Mouse (Mus musculus) forebrain, embryonic 15.5 days (tissue): ENCODE measurements at regions not wholly inside any gene's neighbourhood (a gene's known extent, or its start where the extent isn't known, plus 50 kb on each side); places are given as distances from the start of the nearest gene placed in this dataset.

Experiments used
- ATAC-seq: fragments of 200-750 bp; cut with Nextera tagmentation; replicated peaks from 2 replicates; pipeline ENCODE4 v1.8.0; 2017; ENCODE audit warnings: mild to moderate bottlenecking, moderate TSS enrichment, moderate library complexity
- H3K27ac ChIP-seq: fragments of 300-500 bp; sonication (generic); replicated peaks from 2 replicates; pipeline ENCODE4 v1.5.1; 2015; ENCODE audit warnings: mild to moderate bottlenecking, inconsistent platforms
- H3K27me3 ChIP-seq: fragments of 300-500 bp; sonication (generic); 2 replicates; pipeline ENCODE4 v1.6.1; 2015; ENCODE audit warnings: inconsistent platforms
- H3K36me3 ChIP-seq: fragments of 300-500 bp; sonication (generic); 2 replicates; pipeline ENCODE4 v1.6.1; 2015; ENCODE audit warnings: mild to moderate bottlenecking, inconsistent platforms
- H3K4me1 ChIP-seq: fragments of 300-500 bp; sonication (generic); 2 replicates; pipeline ENCODE4 v1.6.1; 2015; ENCODE audit warnings: inconsistent platforms
- H3K4me2 ChIP-seq: fragments of 300-500 bp; sonication (generic); replicated peaks from 2 replicates; pipeline ENCODE4 v1.6.1; 2015; ENCODE audit warnings: mild to moderate bottlenecking, inconsistent platforms
- H3K4me3 ChIP-seq: fragments of 300-500 bp; sonication (generic); 2 replicates; pipeline ENCODE4 v1.5.1; 2015; ENCODE audit warnings: mild to moderate bottlenecking, inconsistent platforms
- H3K9ac ChIP-seq: fragments of 300-500 bp; sonication (generic); replicated peaks from 2 replicates; pipeline ENCODE4 v1.6.1; 2015; ENCODE audit warnings: mild to moderate bottlenecking, inconsistent platforms
- H3K9me3 ChIP-seq: fragments of 300-500 bp; sonication (generic); 2 replicates; pipeline ENCODE4 v1.6.1; 2016; ENCODE audit warnings: inconsistent platforms
- WGBS: fragments of 180-500 bp; shearing (Covaris S2); methylation state at CpG from one replicate; pipeline ENCODE4 v1.1.7; 2015; ENCODE audit warnings: mixed read lengths; 5-methylcytosine and 5-hydroxymethylcytosine counted together

DNA sequence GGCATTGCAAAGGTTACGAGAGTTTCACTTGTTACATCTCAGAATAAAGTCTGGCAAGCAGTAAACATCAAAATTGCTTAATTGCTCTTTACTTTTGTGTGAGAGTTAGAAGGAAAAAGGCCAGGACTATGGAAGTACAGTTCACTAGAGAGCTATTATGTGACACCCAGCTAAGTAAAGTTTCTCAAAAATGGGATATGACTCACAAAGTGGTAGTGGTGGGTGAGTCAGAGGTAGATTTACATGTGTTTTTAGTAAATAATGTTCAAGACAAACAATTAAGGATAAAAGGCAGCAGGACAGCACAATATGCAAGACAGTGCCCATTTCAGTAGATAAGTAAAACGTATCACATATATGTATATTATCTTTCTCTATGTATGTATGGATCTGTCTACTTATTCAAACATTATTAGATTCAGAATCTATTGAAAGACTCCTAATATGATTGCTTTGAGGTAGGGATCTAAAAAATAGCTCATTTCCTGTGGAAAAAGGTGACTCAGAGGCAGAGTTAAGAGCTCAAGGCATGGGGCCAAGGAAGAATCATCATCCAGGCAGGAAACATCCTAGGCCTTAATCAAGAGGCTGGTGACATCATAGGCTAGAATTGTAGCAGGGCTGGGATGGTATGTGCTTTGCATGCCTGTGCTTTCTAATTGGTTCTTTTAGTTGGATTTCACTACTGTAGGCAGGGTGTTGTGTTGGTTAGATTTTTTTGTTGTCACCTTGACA lies 211.2 kb downstream of the C1d start:
- no peaks in the 10 kb centered on the region for H3K9me3 ChIP-seq
- no peak for ATAC-seq
- WGBS = 67% methylated on average over 2 of the region's 2 CpGs
- H3K27me3 ChIP-seq = peaks cover 15% of the 10 kb centered on the region
- no peak overlapping the region for H3K4me3 ChIP-seq
- no peaks in the 10 kb centered on the region for H3K4me1 ChIP-seq
- no peaks in the 10 kb centered on the region for H3K36me3 ChIP-seq
- H3K4me2 ChIP-seq = no peak overlapping the region
- no peak overlapping the region for H3K9ac ChIP-seq
- no peak overlapping the region for H3K27ac ChIP-seq

- 82% methylated on average over 4 of the region's 4 CpGs for WGBS
- H3K27ac ChIP-seq = no peak overlapping the region
- no peaks in the 10 kb centered on the region for H3K27me3 ChIP-seq
- H3K9ac ChIP-seq = no peak overlapping the region
- no peaks in the 10 kb centered on the region for H3K9me3 ChIP-seq
- H3K4me2 ChIP-seq = no peak overlapping the region
- H3K4me3 ChIP-seq = no peak overlapping the region
- no peak for ATAC-seq
- H3K36me3 ChIP-seq = no peaks in the 10 kb centered on the region
- H3K4me1 ChIP-seq = no peaks in the 10 kb centered on the region
Measured at GRCm38 (mm10) chr11:17481436-17481996, 224.1 kb downstream of the C1d start.

- H3K4me3 ChIP-seq = no peak overlapping the region
Measured at GRCm38 (mm10) chr11:17483849-17484441, 226.6 kb downstream of the C1d start.

GRCm38 (mm10) chr11:17501120-17502043 lies 244.0 kb downstream of the C1d start:
- H3K27me3 ChIP-seq = no peaks in the 10 kb centered on the region
- WGBS = 79% methylated on average over 14 of the region's 14 CpGs
- ATAC-seq = no peak; the same call in 1 of the 2 replicates
- no peak overlapping the region for H3K4me3 ChIP-seq
- no peaks in the 10 kb centered on the region for H3K4me1 ChIP-seq
- no peaks in the 10 kb centered on the region for H3K9me3 ChIP-seq
- H3K27ac ChIP-seq = no peak overlapping the region
- no peak overlapping the region for H3K4me2 ChIP-seq
- no peak overlapping the region for H3K9ac ChIP-seq
- H3K36me3 ChIP-seq = no peaks in the 10 kb centered on the region

More at GRCm38 (mm10) chr11:17483849-17484441, 226.6 kb downstream of the C1d start:
- no peak for ATAC-seq
- no peaks in the 10 kb centered on the region for H3K9me3 ChIP-seq
- no peaks in the 10 kb centered on the region for H3K27me3 ChIP-seq
- no peak overlapping the region for H3K27ac ChIP-seq
- no peak overlapping the region for H3K4me2 ChIP-seq
- H3K4me1 ChIP-seq = no peaks in the 10 kb centered on the region
- no peaks in the 10 kb centered on the region for H3K36me3 ChIP-seq
- no peak overlapping the region for H3K9ac ChIP-seq
- 74% methylated on average over 3 of the region's 3 CpGs for WGBS

GRCm38 (mm10) chr11:17502052-17502451 lies 244.7 kb downstream of the C1d start:
- no peaks in the 10 kb centered on the region for H3K36me3 ChIP-seq
- no peak overlapping the region for H3K27ac ChIP-seq
- ATAC-seq = no peak
- H3K4me3 ChIP-seq = no peak overlapping the region
- H3K9me3 ChIP-seq = no peaks in the 10 kb centered on the region
- no peaks in the 10 kb centered on the region for H3K27me3 ChIP-seq
- H3K9ac ChIP-seq = no peak overlapping the region
- no peaks in the 10 kb centered on the region for H3K4me1 ChIP-seq
- WGBS = 91% methylated on average over 7 of the region's 7 CpGs
- no peak overlapping the region for H3K4me2 ChIP-seq

- 82% methylated on average over 12 of the region's 12 CpGs for whole genome bisulfite sequencing
Measured at GRCm38 (mm10) chr11:17522220-17522919, 265.0 kb downstream of the C1d start.

DNA sequence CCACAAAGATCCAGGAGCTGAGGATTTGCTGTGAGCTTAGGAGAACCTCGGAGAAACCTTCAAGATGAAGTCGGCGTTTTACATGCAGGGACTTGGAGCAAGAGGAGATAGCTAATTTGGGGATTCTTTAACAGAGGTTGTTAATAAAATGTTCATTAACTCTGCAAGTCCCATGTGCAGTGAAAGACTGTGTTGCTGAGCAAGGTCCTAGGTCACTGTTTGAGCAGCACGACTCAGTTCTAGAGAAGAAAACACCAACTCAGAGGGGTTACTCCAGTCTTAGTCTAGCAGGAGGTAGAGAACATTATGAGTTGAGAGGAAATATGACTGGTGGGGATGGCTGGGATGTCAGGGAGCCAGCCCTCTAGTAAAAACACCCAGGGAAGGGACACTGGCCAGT lies 265.9 kb downstream of the C1d start:
- H3K4me3 ChIP-seq = no peak overlapping the region
- ATAC-seq = no peak
- H3K27ac ChIP-seq = no peak overlapping the region
- no peak overlapping the region for H3K4me2 ChIP-seq
- 89% methylated on average over 4 of the region's 4 CpGs for WGBS
- no peaks in the 10 kb centered on the region for H3K9me3 ChIP-seq
- H3K27me3 ChIP-seq = no peaks in the 10 kb centered on the region
- H3K36me3 ChIP-seq = no peaks in the 10 kb centered on the region
- no peak overlapping the region for H3K9ac ChIP-seq
- no peaks in the 10 kb centered on the region for H3K4me1 ChIP-seq

More at GRCm38 (mm10) chr11:17522220-17522919, 265.0 kb downstream of the C1d start:
- no peak overlapping the region for H3K4me2 ChIP-seq
- no peaks in the 10 kb centered on the region for H3K27me3 ChIP-seq
- ATAC-seq = no peak
- no peaks in the 10 kb centered on the region for H3K4me1 ChIP-seq
- no peaks in the 10 kb centered on the region for H3K36me3 ChIP-seq
- no peak overlapping the region for H3K9ac ChIP-seq
- H3K9me3 ChIP-seq = no peaks in the 10 kb centered on the region
- H3K4me3 ChIP-seq = no peak overlapping the region
- no peak overlapping the region for H3K27ac ChIP-seq

- WGBS = 35% methylated on average over 7 of the region's 7 CpGs
- no peak overlapping the region for H3K27ac ChIP-seq
- no peaks in the 10 kb centered on the region for H3K9me3 ChIP-seq
- no peak for ATAC-seq
- H3K36me3 ChIP-seq = no peaks in the 10 kb centered on the region
- H3K4me1 ChIP-seq = no peaks in the 10 kb centered on the region
- no peak overlapping the region for H3K4me3 ChIP-seq
- no peak overlapping the region for H3K4me2 ChIP-seq
- H3K27me3 ChIP-seq = no peaks in the 10 kb centered on the region
- H3K9ac ChIP-seq = no peak overlapping the region
Measured at GRCm38 (mm10) chr11:17524985-17525775, 267.8 kb downstream of the C1d start.

GRCm38 (mm10) chr11:17526476-17526875 lies 269.1 kb downstream of the C1d start:
- peak; percentile 57 for ATAC-seq
- no peak overlapping the region for H3K4me3 ChIP-seq
- no peaks in the 10 kb centered on the region for H3K9me3 ChIP-seq
- H3K27me3 ChIP-seq = no peaks in the 10 kb centered on the region
- no peak overlapping the region for H3K4me2 ChIP-seq
- H3K9ac ChIP-seq = no peak overlapping the region
- no peaks in the 10 kb centered on the region for H3K4me1 ChIP-seq
- H3K36me3 ChIP-seq = no peaks in the 10 kb centered on the region
- WGBS = 27% methylated on average over 5 of the region's 5 CpGs
- H3K27ac ChIP-seq = no peak overlapping the region

GRCm38 (mm10) chr11:17528609-17529008 lies 271.2 kb downstream of the C1d start:
- no peaks in the 10 kb centered on the region for H3K27me3 ChIP-seq
- no peaks in the 10 kb centered on the region for H3K4me1 ChIP-seq
- no peak overlapping the region for H3K9ac ChIP-seq
- 91% methylated on average over 6 of the region's 6 CpGs for WGBS
- no peaks in the 10 kb centered on the region for H3K9me3 ChIP-seq
- no peak overlapping the region for H3K4me3 ChIP-seq
- no peak overlapping the region for H3K27ac ChIP-seq
- H3K4me2 ChIP-seq = no peak overlapping the region
- ATAC-seq = no peak
- H3K36me3 ChIP-seq = no peaks in the 10 kb centered on the region

DNA sequence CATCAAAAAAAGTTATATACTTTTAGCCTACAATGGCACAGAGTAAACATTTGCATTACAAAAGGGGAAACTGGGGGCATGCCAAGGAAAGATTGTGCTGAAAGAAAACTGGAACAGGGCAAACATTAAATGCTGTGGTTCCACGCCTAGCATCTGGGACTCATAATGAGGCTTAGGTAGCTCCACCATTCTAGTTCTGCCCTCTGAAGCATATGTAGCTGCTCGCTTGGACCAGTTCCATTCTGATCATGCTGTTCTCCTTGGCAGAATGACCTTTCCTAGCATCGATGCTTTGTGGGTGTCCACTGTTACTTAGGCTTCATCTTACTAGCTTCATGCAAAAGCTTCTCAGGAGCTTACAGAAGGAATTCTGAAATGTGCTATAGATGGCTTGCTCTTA lies 276.3 kb downstream of the C1d start:
- Histone ChIP-seq H3K9me3 (no peaks in the 10 kb centered on the region), H3K4me2 (no peak overlapping the region), H3K27ac (no peak overlapping the region), H3K27me3 (no peaks in the 10 kb centered on the region), H3K4me3 (no peak overlapping the region), H3K4me1 (no peaks in the 10 kb centered on the region), H3K36me3 (no peaks in the 10 kb centered on the region), H3K9ac (no peak overlapping the region)
- 59% methylated on average over 3 of the region's 3 CpGs for WGBS
- ATAC-seq = no peak
